14 mouse cellular contexts compared by ENCODE assay signal in the genomic region with DNA sequence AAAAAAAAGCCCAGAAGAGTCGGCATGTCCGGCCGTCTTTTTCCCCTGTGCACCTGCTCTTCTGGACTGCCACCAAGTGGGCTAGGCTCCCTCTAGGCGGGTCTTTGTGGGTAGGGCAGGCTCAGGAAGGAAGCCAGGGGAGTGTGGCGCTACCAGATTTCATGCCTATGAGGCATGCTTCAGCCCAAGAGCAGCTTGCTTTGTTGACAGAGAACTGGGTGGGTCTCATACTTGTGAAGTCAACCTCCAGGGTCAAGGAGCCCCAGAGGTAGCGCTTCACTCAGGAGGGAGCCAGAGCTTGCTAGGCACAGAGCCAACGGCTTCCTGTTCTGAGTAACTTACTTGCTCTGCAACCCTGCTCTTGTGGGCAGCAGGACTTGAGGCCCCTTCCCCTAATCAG. TPM values are rescaled to one million over a fixed set of nuclear protein-coding genes. Genes with fewer than 3 reads are reported as not detected.
DNase-seq lines count a peak whose midpoint lies in the region; ATAC-seq and TF ChIP-seq lines count a peak whose summit lies in the region.
"Had no signal": no experiment of that assay in that cellular context is flagged by ENCODE, and none has a peak within 500 bp of the region (broad histone marks: within the 10 kb centered on the region; RNA-seq: fewer than 3 reads in every experiment).

No protein-coding gene starts in this region.

- peaks cover 5% of the 10 kb centered on the region for H3K4me1 ChIP-seq in ES-Bruce4 (ENCODE audit: control insufficient read depth, insufficient read depth, low read length)
- peaks cover 52% of the 10 kb centered on the region for H3K4me1 ChIP-seq in heart, embryonic 16.5 days (ENCODE audit: control insufficient read depth, insufficient read depth, low read length)
- peaks cover 9% of the 10 kb centered on the region; the same call in 1 of the 2 replicates for H3K4me1 ChIP-seq in lung, embryonic 14.5 days (ENCODE audit: insufficient read depth)

- H3K9me3 ChIP-seq in ES-Bruce4 (replicated peaks; ENCODE audit: control insufficient read depth, insufficient read depth, low read length, poor library complexity, severe bottlenecking): no peaks in the 10 kb centered on the region
- H3K9me3 ChIP-seq in heart, embryonic 16.5 days (replicated peaks; ENCODE audit: control insufficient read depth, low read length): no peaks in the 10 kb centered on the region
- no peaks in the 10 kb centered on the region for H3K9me3 ChIP-seq in lung, embryonic 14.5 days (ENCODE audit: low read depth, low read length)
- H3K9me3 ChIP-seq: limb, embryonic 15.5 days; midbrain, embryonic 13.5 days had no signal

- no peak overlapping the region for H3K4me2 ChIP-seq in heart, embryonic 16.5 days (ENCODE audit: low read depth, low read length)
- H3K4me2 ChIP-seq in lung, embryonic 14.5 days: 0 out of 2 replicates have a peak overlapping the region, but pooled peaks have one; percentile 7
- H3K4me2 ChIP-seq: limb, embryonic 15.5 days; midbrain, embryonic 13.5 days had no signal

- peak; percentile 82 for TF ChIP-seq EP300 in ES-Bruce4 (IDR thresholded peaks at IDR 0.05; ENCODE audit: insufficient read depth, low read depth, low read length)

- H3K27ac ChIP-seq in ES-Bruce4 (ENCODE audit: insufficient read depth, low read length): peak overlapping the region; percentile 81
- peak overlapping the region; percentile 94 for H3K27ac ChIP-seq in heart, embryonic 16.5 days (ENCODE audit: low read length)
- H3K27ac ChIP-seq in lung, embryonic 14.5 days (ENCODE audit: low read depth): peak overlapping the region; percentile 71
- H3K27ac ChIP-seq: limb, embryonic 15.5 days; midbrain, embryonic 13.5 days had no signal

- intact Hi-C loops in gastrocnemius, postnatal 14 days (cut with DNase I; ENCODE audit: low total_unique reads): loop anchor here (5.0 kb wide), 1 partner anchor 34 kb away; no protein-coding TSS in a partner anchor
- intact Hi-C loops in gastrocnemius, postnatal 36 days (cut with DNase I): loop anchor here (5.0 kb wide), 1 partner anchor 89 kb away; no protein-coding TSS in a partner anchor

- H3K4me3 ChIP-seq in ES-Bruce4 (ENCODE audit: low read depth, low read length): no peak overlapping the region
- H3K4me3 ChIP-seq in heart, embryonic 16.5 days (ENCODE audit: low read length): no peak overlapping the region
- H3K4me3 ChIP-seq in lung, embryonic 14.5 days (ENCODE audit: low read depth, low read length): no peak overlapping the region
- H3K4me3 ChIP-seq: limb, embryonic 15.5 days; midbrain, embryonic 13.5 days had no signal

- H3K27me3 ChIP-seq in ES-Bruce4 (ENCODE audit: control insufficient read depth, insufficient read depth, low read length, poor library complexity, severe bottlenecking): no peaks in the 10 kb centered on the region
- no peaks in the 10 kb centered on the region for H3K27me3 ChIP-seq in heart, embryonic 16.5 days (ENCODE audit: control insufficient read depth, insufficient read depth, low read length)
- no peaks in the 10 kb centered on the region for H3K27me3 ChIP-seq in lung, embryonic 14.5 days (ENCODE audit: insufficient read depth, low read length)
- H3K27me3 ChIP-seq: limb, embryonic 15.5 days; midbrain, embryonic 13.5 days had no signal

- no peak for TF ChIP-seq CTCF in ES-Bruce4 (IDR thresholded peaks at IDR 0.05; ENCODE audit: low read depth, low read length)
- peak; percentile 36 for TF ChIP-seq CTCF in lung, embryonic 14.5 days (IDR thresholded peaks at IDR 0.05; ENCODE audit: low read depth)

- 42% methylated on average over 7 of the region's 7 CpGs for WGBS in heart, embryonic 16.5 days
- 51% methylated on average over 7 of the region's 7 CpGs for WGBS in lung, embryonic 14.5 days

- ATAC-seq in heart, embryonic 16.5 days (replicated peaks; ENCODE audit: extremely low read depth, insufficient read depth, low FRiP score): no peak
- no peak for ATAC-seq in lung, embryonic 14.5 days (ENCODE audit: insufficient read depth)
- ATAC-seq: midbrain, embryonic 13.5 days had no signal

- peak; percentile 49 for DNase-seq in gastrocnemius, postnatal 14 days
- no peak for DNase-seq in gastrocnemius, postnatal 36 days
- DNase-seq in lung, embryonic 14.5 days: peak; percentile 82
- DNase-seq in natural killer cell, adult 2 months (ENCODE audit: low spot score in 2 of 2): no peak
- DNase-seq in thymus, postnatal 0 days (ENCODE audit: low spot score): no peak
- DNase-seq in right cerebral cortex, adult 2 months (ENCODE audit: low spot score in 2 of 2): no peak
- DNase-seq: cerebellum, adult 18-20 months had no signal

- H3K9ac ChIP-seq in ES-Bruce4 (ENCODE audit: low read depth, poor library complexity, severe bottlenecking): no peak overlapping the region
- H3K9ac ChIP-seq in heart, embryonic 16.5 days (ENCODE audit: low read length): 0 out of 2 replicates have a peak overlapping the region, but pooled peaks have one; percentile 23
- no peak overlapping the region for H3K9ac ChIP-seq in lung, embryonic 14.5 days
- H3K9ac ChIP-seq: limb, embryonic 15.5 days; midbrain, embryonic 13.5 days had no signal

- H3K36me3 ChIP-seq in ES-Bruce4 (ENCODE audit: control insufficient read depth, insufficient read depth, low read length, poor library complexity, severe bottlenecking): peaks cover 8% of the 10 kb centered on the region
- H3K36me3 ChIP-seq in heart, embryonic 16.5 days (ENCODE audit: control insufficient read depth, insufficient read depth): peaks cover 9% of the 10 kb centered on the region
- peaks cover 20% of the 10 kb centered on the region for H3K36me3 ChIP-seq in lung, embryonic 14.5 days (ENCODE audit: insufficient read depth)
- H3K36me3 ChIP-seq: midbrain, embryonic 13.5 days had no signal

- TF ChIP-seq POLR2A in ES-Bruce4 (IDR thresholded peaks at IDR 0.05; ENCODE audit: insufficient read depth, low read length): no peak

RNA-seq across cellular contexts. Expression of gene Nectin2, which starts 3.3 kb away (rescaled TPM):
- 10 to 100 TPM in 1 of 2 experiments, 1 to 10 TPM in 1; 9.8 to 12.9 TPM for total RNA-seq in gastrocnemius, postnatal 14 days (2021)
- total RNA-seq in gastrocnemius, postnatal 36 days (2021): 1 to 10 TPM; 2.0 to 2.3 TPM
- 86.7 and 97.9 TPM in 2 replicates for polyA plus RNA-seq in ES-Bruce4 (2011; ENCODE audit: insufficient read depth, insufficient read length, low read depth, missing spikeins)
- polyA plus RNA-seq in heart, embryonic 16.5 days (2015; fragmentation: Nextera tagmentation; extraction: Ambion mirVana): 63.5 and 76.8 TPM in 2 replicates
- polyA plus RNA-seq in lung, embryonic 14.5 days (2014; fragmentation: Nextera tagmentation; extraction: Ambion mirVana): 120 and 125 TPM in 2 replicates
- polyA plus RNA-seq in thymus, postnatal 0 days (2015; fragmentation: Nextera tagmentation; extraction: Ambion mirVana): 7.0 and 7.1 TPM in 2 replicates

RNA-seq across cellular contexts. Expression of gene Bcam, which starts 17.2 kb away (rescaled TPM):
- total RNA-seq in gastrocnemius, postnatal 14 days (2021): 10 to 100 TPM; 48.5 to 51.9 TPM
- 10 to 100 TPM; 22.0 to 22.6 TPM for total RNA-seq in gastrocnemius, postnatal 36 days (2021)
- polyA plus RNA-seq in ES-Bruce4 (2011; ENCODE audit: insufficient read depth, insufficient read length, low read depth, missing spikeins): 138 and 154 TPM in 2 replicates
- 413 and 444 TPM in 2 replicates for polyA plus RNA-seq in heart, embryonic 16.5 days (2015; fragmentation: Nextera tagmentation; extraction: Ambion mirVana)
- polyA plus RNA-seq in lung, embryonic 14.5 days (2014; fragmentation: Nextera tagmentation; extraction: Ambion mirVana): 206 and 209 TPM in 2 replicates
- polyA plus RNA-seq in thymus, postnatal 0 days (2015; fragmentation: Nextera tagmentation; extraction: Ambion mirVana): 29.7 and 30.9 TPM in 2 replicates
- total RNA-seq: granulocyte monocyte progenitor cell, adult 5-6 weeks had no signal

RNA-seq across cellular contexts. Expression of gene Tomm40, which starts 38.3 kb away (rescaled TPM):
- total RNA-seq in gastrocnemius, postnatal 14 days (2021): 10 to 100 TPM; 52.9 to 55.7 TPM
- total RNA-seq in gastrocnemius, postnatal 36 days (2021): 10 to 100 TPM; 36.8 to 47.6 TPM
- polyA plus RNA-seq in ES-Bruce4 (2011; ENCODE audit: insufficient read depth, insufficient read length, low read depth, missing spikeins): 68.2 TPM in 2 replicates
- 146 and 158 TPM in 2 replicates for polyA plus RNA-seq in heart, embryonic 16.5 days (2015; fragmentation: Nextera tagmentation; extraction: Ambion mirVana)
- polyA plus RNA-seq in lung, embryonic 14.5 days (2014; fragmentation: Nextera tagmentation; extraction: Ambion mirVana): 149 and 168 TPM in 2 replicates
- 132 and 140 TPM in 2 replicates for polyA plus RNA-seq in thymus, postnatal 0 days (2015; fragmentation: Nextera tagmentation; extraction: Ambion mirVana)

RNA-seq across cellular contexts. Expression of gene Cblc, which starts 43.0 kb away (rescaled TPM):
- not detected for total RNA-seq in gastrocnemius, postnatal 14 days (2021)
- total RNA-seq in gastrocnemius, postnatal 36 days (2021): not detected
- polyA plus RNA-seq in ES-Bruce4 (2011; ENCODE audit: insufficient read depth, insufficient read length, low read depth, missing spikeins): 17.1 and 23.2 TPM in 2 replicates
- polyA plus RNA-seq in heart, embryonic 16.5 days (2015; fragmentation: Nextera tagmentation; extraction: Ambion mirVana): 1.2 and 2.0 TPM in 2 replicates
- polyA plus RNA-seq in lung, embryonic 14.5 days (2014; fragmentation: Nextera tagmentation; extraction: Ambion mirVana): 6.8 and 10.2 TPM in 2 replicates
- 2.6 and 4.2 TPM in 2 replicates for polyA plus RNA-seq in thymus, postnatal 0 days (2015; fragmentation: Nextera tagmentation; extraction: Ambion mirVana)
- total RNA-seq: granulocyte monocyte progenitor cell, adult 5-6 weeks; layer of hippocampus, postnatal 14 days had no signal
- polyA plus RNA-seq: C2C12 had no signal

RNA-seq across cellular contexts. Expression of gene Apoe, which starts 54.6 kb away (rescaled TPM):
- 10 to 100 TPM; 56.6 to 84.2 TPM for total RNA-seq in gastrocnemius, postnatal 14 days (2021)
- 10 to 100 TPM; 49.0 to 51.4 TPM for total RNA-seq in gastrocnemius, postnatal 36 days (2021)
- polyA plus RNA-seq in ES-Bruce4 (2011; ENCODE audit: insufficient read depth, insufficient read length, low read depth, missing spikeins): 1,030 and 1,048 TPM in 2 replicates
- 588 and 662 TPM in 2 replicates for polyA plus RNA-seq in heart, embryonic 16.5 days (2015; fragmentation: Nextera tagmentation; extraction: Ambion mirVana)
- polyA plus RNA-seq in lung, embryonic 14.5 days (2014; fragmentation: Nextera tagmentation; extraction: Ambion mirVana): 404 and 439 TPM in 2 replicates
- polyA plus RNA-seq in thymus, postnatal 0 days (2015; fragmentation: Nextera tagmentation; extraction: Ambion mirVana): 624 and 627 TPM in 2 replicates

Comparison
In these comparisons a context has a peak if more than half of its experiments do, and no peak if none do; other contexts are left out.
1. DNase-seq: peak in gastrocnemius, postnatal 14 days (single experiment) and lung, embryonic 14.5 days (single experiment); none in gastrocnemius, postnatal 36 days (0 of 2), natural killer cell, adult 2 months (0 of 2), thymus, postnatal 0 days (single experiment) and right cerebral cortex, adult 2 months (0 of 2).
2. Peak in every context shown above with its lines, with median percentiles within 50 percentile points of each other: H3K27ac ChIP-seq.